9 mouse cellular contexts compared by ENCODE assay signal in genomic region chr11:77764694-77765458, GRCm38 (mm10). TPM values are rescaled to one million over a fixed set of nuclear protein-coding genes. Genes with fewer than 3 reads are reported as not detected.
DNase-seq lines count a peak whose midpoint lies in the region; ATAC-seq lines count a peak whose summit lies in the region.
"Had no signal": no experiment of that assay in that cellular context is flagged by ENCODE, and none has a peak within 500 bp of the region (broad histone marks: within the 10 kb centered on the region; RNA-seq: fewer than 3 reads in every experiment).

No protein-coding gene starts in this region.

- ATAC-seq in forebrain, embryonic 16.5 days, result no peak
- ATAC-seq in intestine, embryonic 15.5 days, result no peak
- no peak for ATAC-seq in limb, embryonic 13.5 days (ENCODE audit: low FRiP score, low read depth)
- ATAC-seq in midbrain, embryonic 15.5 days (replicated peaks), result no peak
- no peak for ATAC-seq in granulocyte monocyte progenitor cell, adult 5-6 weeks (replicated peaks; ENCODE audit: poor library complexity, severe bottlenecking)

- WGBS in forebrain, embryonic 16.5 days, result 56% methylated on average over 9 of the region's 9 CpGs
- WGBS in intestine, embryonic 15.5 days, result 43% methylated on average over 9 of the region's 9 CpGs
- 58% methylated on average over 9 of the region's 9 CpGs for WGBS in limb, embryonic 13.5 days
- WGBS in midbrain, embryonic 15.5 days, result 59% methylated on average over 9 of the region's 9 CpGs

- no peaks in the 10 kb centered on the region for H3K27me3 ChIP-seq in forebrain, embryonic 16.5 days (replicated peaks; ENCODE audit: control insufficient read depth, insufficient read depth, low read length)
- H3K27me3 ChIP-seq in intestine, embryonic 15.5 days (replicated peaks), result no peaks in the 10 kb centered on the region; the same call in 1 of the 2 replicates
- H3K27me3 ChIP-seq in limb, embryonic 13.5 days, result no peaks in the 10 kb centered on the region
- no peaks in the 10 kb centered on the region for H3K27me3 ChIP-seq in midbrain, embryonic 15.5 days (replicated peaks)

- H3K9me3 ChIP-seq in forebrain, embryonic 16.5 days (ENCODE audit: control insufficient read depth, low read length), result no peaks in the 10 kb centered on the region
- H3K9me3 ChIP-seq in intestine, embryonic 15.5 days, result no peaks in the 10 kb centered on the region
- no peaks in the 10 kb centered on the region for H3K9me3 ChIP-seq in limb, embryonic 13.5 days
- no peaks in the 10 kb centered on the region for H3K9me3 ChIP-seq in midbrain, embryonic 15.5 days

- no peak overlapping the region for H3K27ac ChIP-seq in forebrain, embryonic 16.5 days (ENCODE audit: low read length)
- peak overlapping the region; percentile 89 for H3K27ac ChIP-seq in intestine, embryonic 15.5 days
- no peak overlapping the region for H3K27ac ChIP-seq in limb, embryonic 13.5 days
- H3K27ac ChIP-seq in midbrain, embryonic 15.5 days, result peak overlapping the region; percentile 95; the same call in 1 of the 2 replicates

- DNase-seq in layer of hippocampus, adult 11-12 months (ENCODE audit: low spot score), result peak; percentile 60
- no peak for DNase-seq in layer of hippocampus, adult 9-10 months (ENCODE audit: low spot score)
- DNase-seq in urinary bladder, postnatal 36 days (ENCODE audit: low spot score in 2 of 2), result no peak

- H3K36me3 ChIP-seq in forebrain, embryonic 16.5 days (ENCODE audit: control insufficient read depth, insufficient read depth), result no peaks in the 10 kb centered on the region
- no peaks in the 10 kb centered on the region for H3K36me3 ChIP-seq in intestine, embryonic 15.5 days
- no peaks in the 10 kb centered on the region for H3K36me3 ChIP-seq in limb, embryonic 13.5 days
- no peaks in the 10 kb centered on the region for H3K36me3 ChIP-seq in midbrain, embryonic 15.5 days (replicated peaks)

- H3K4me2 ChIP-seq in forebrain, embryonic 16.5 days (ENCODE audit: low read length), result peak overlapping the region; percentile 97
- H3K4me2 ChIP-seq in intestine, embryonic 15.5 days (replicated peaks), result peak overlapping the region; percentile 87
- peak overlapping the region; percentile 92 for H3K4me2 ChIP-seq in limb, embryonic 13.5 days (replicated peaks)
- peak overlapping the region; percentile 87 for H3K4me2 ChIP-seq in midbrain, embryonic 15.5 days

- H3K9ac ChIP-seq in forebrain, embryonic 16.5 days (replicated peaks; ENCODE audit: low read depth, low read length), result peak overlapping the region; percentile 100
- 0 out of 2 replicates have a peak overlapping the region, but pooled peaks have one; percentile 91 for H3K9ac ChIP-seq in intestine, embryonic 15.5 days
- no peak overlapping the region for H3K9ac ChIP-seq in limb, embryonic 13.5 days
- H3K9ac ChIP-seq in midbrain, embryonic 15.5 days, result peak overlapping the region; percentile 98

- H3K4me1 ChIP-seq in forebrain, embryonic 16.5 days (replicated peaks; ENCODE audit: control insufficient read depth, insufficient read depth, low read length), result peaks cover 38% of the 10 kb centered on the region
- peaks cover 34% of the 10 kb centered on the region for H3K4me1 ChIP-seq in intestine, embryonic 15.5 days (replicated peaks)
- peaks cover 41% of the 10 kb centered on the region for H3K4me1 ChIP-seq in limb, embryonic 13.5 days
- peaks cover 38% of the 10 kb centered on the region for H3K4me1 ChIP-seq in midbrain, embryonic 15.5 days

- peak overlapping the region; percentile 97 for H3K4me3 ChIP-seq in forebrain, embryonic 16.5 days (replicated peaks; ENCODE audit: low read length)
- peak overlapping the region; percentile 91 for H3K4me3 ChIP-seq in intestine, embryonic 15.5 days (replicated peaks)
- peak overlapping the region; percentile 87 for H3K4me3 ChIP-seq in limb, embryonic 13.5 days
- peak overlapping the region; percentile 93 for H3K4me3 ChIP-seq in midbrain, embryonic 15.5 days

RNA-seq across cellular contexts. Expression of gene Myo18a, which starts 1.8 kb away (rescaled TPM):
- 54.8 and 59.8 TPM in 2 replicates for polyA plus RNA-seq in forebrain, embryonic 16.5 days (2015; fragmentation: Nextera tagmentation; extraction: Ambion mirVana)
- 27.7 and 32.1 TPM in 2 replicates for polyA plus RNA-seq in intestine, embryonic 15.5 days (2015; fragmentation: Nextera tagmentation; extraction: Ambion mirVana)
- 33.7 and 40.5 TPM in 2 replicates for polyA plus RNA-seq in limb, embryonic 13.5 days (2015; fragmentation: Nextera tagmentation; extraction: Ambion mirVana)
- 51.9 and 58.5 TPM in 2 replicates for polyA plus RNA-seq in midbrain, embryonic 15.5 days (2015; fragmentation: Nextera tagmentation; extraction: Ambion mirVana)
- 31.9 and 49.3 TPM in 2 replicates for total RNA-seq in granulocyte monocyte progenitor cell, adult 5-6 weeks (2014; fragmentation: Nextera tagmentation)
- 62.6 and 66.5 TPM in 2 replicates for total RNA-seq in granulocyte monocyte progenitor cell, adult 5-6 weeks (2017)

RNA-seq across cellular contexts. Expression of gene Gm10277, which starts 22.7 kb away (rescaled TPM):
- 0.99 and 3.3 TPM in 2 replicates for polyA plus RNA-seq in forebrain, embryonic 16.5 days (2015; fragmentation: Nextera tagmentation; extraction: Ambion mirVana)
- polyA plus RNA-seq in intestine, embryonic 15.5 days (2015; fragmentation: Nextera tagmentation; extraction: Ambion mirVana), result 0.93 and 1.5 TPM in 2 replicates
- 1.8 and 2.4 TPM in 2 replicates for polyA plus RNA-seq in limb, embryonic 13.5 days (2015; fragmentation: Nextera tagmentation; extraction: Ambion mirVana)
- polyA plus RNA-seq in midbrain, embryonic 15.5 days (2015; fragmentation: Nextera tagmentation; extraction: Ambion mirVana), result 2.3 and 3.0 TPM in 2 replicates
- total RNA-seq in granulocyte monocyte progenitor cell, adult 5-6 weeks (2014; fragmentation: Nextera tagmentation), result not detected in 2 replicates
- 1.0 TPM in 1 of 2 replicates, not detected in the other for total RNA-seq in granulocyte monocyte progenitor cell, adult 5-6 weeks (2017)
- total RNA-seq: layer of hippocampus, postnatal 10 days had no signal

RNA-seq across cellular contexts. Expression of gene Cryba1, which starts 39.8 kb away (rescaled TPM):
- polyA plus RNA-seq in forebrain, embryonic 16.5 days (2015; fragmentation: Nextera tagmentation; extraction: Ambion mirVana), result 0.19 and 0.66 TPM in 2 replicates
- 0.18 TPM in 1 of 2 replicates, not detected in the other for polyA plus RNA-seq in intestine, embryonic 15.5 days (2015; fragmentation: Nextera tagmentation; extraction: Ambion mirVana)
- not detected in 2 replicates for polyA plus RNA-seq in limb, embryonic 13.5 days (2015; fragmentation: Nextera tagmentation; extraction: Ambion mirVana)
- polyA plus RNA-seq in midbrain, embryonic 15.5 days (2015; fragmentation: Nextera tagmentation; extraction: Ambion mirVana), result 0.31 and 0.53 TPM in 2 replicates
- not detected in 2 replicates for total RNA-seq in granulocyte monocyte progenitor cell, adult 5-6 weeks (2014; fragmentation: Nextera tagmentation)
- total RNA-seq in granulocyte monocyte progenitor cell, adult 5-6 weeks (2017), result not detected in 2 replicates

Comparison
In these comparisons a context has a peak if more than half of its experiments do, and no peak if none do; other contexts are left out.
1. H3K27ac ChIP-seq: peak in intestine, embryonic 15.5 days (single experiment) and midbrain, embryonic 15.5 days (single experiment); none in forebrain, embryonic 16.5 days (single experiment) and limb, embryonic 13.5 days (single experiment).
2. Peak in every context shown above with its lines, with median percentiles within 50 percentile points of each other: H3K4me2 ChIP-seq and H3K4me3 ChIP-seq.